Mouse (Mus musculus): ENCODE measurements around the gene Galk2. TPM values are rescaled to one million over a fixed set of nuclear protein-coding genes. Genes with fewer than 3 reads are reported as not detected.

Gene Galk2
- total RNA-seq, 1 experiment from 2014 or later = 102 TPM

DNA sequence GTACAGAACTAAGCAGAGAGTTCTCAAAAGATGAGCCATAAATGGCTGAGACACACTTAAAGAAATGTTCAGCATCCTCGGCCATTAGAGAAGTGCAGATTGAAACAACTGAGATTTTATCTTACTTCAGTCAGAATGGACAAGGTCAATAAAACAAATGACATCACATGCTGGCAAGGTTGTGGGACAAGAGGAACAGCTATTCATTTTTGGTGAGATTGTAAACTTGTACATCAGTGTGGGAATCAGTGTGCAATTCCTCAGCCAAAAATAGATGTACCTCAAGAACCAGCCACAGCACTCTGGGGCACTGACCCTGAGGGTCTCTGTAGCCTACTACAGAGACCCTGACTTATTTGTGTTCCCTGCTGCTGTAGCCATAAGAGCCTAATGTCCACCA is 84.4 kb downstream of the Galk2 start:
- no peak for DNase-seq

DNA sequence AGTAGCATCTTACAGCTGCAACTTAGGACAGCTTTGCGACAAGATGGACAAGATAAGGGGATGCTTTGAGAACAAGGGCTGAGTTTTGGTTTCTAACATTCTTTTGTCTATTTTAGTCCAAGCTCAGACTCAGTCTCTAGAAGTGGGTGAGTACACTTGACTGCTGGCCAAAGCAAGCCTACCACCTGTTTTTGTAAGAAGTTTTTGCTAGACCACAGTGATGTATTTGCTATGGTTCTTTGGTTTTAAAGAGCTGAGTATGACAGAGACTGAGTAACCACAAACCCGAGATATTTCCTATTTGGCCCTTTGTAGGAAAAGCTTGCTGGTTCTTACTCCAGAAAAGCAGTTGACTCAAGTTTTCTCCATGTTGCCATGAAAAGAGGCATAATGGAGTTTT is 89.3 kb downstream of the Galk2 start:
- DNase-seq = no peak

DNA sequence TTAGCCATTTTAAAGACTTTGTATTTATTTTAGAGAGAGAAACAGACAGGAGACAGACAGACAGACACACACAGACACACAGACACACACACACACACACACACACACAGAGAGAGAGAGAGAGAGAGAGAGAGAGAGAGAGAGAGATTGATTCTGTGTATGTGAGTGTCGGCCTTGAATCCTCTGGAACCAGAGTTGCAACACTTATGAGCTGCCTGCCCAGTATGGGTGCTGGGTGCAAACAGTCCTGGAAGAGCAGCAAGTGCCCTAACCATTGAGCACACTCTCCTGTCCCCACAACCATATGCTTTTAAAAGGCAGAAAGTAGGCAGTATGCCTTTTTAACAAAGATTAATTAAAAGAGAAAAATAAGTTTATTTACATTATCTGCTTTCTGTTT is 109.9 kb downstream of the Galk2 start:
- no peak for DNase-seq

- DNase-seq = no peak
Observed at GRCm38 (mm10) chr2:125973207-125973606, 114.3 kb downstream of the Galk2 start.

GRCm38 (mm10) chr2:125975206-125975605 is 116.3 kb downstream of the Galk2 start:
- DNase-seq = no peak

DNA sequence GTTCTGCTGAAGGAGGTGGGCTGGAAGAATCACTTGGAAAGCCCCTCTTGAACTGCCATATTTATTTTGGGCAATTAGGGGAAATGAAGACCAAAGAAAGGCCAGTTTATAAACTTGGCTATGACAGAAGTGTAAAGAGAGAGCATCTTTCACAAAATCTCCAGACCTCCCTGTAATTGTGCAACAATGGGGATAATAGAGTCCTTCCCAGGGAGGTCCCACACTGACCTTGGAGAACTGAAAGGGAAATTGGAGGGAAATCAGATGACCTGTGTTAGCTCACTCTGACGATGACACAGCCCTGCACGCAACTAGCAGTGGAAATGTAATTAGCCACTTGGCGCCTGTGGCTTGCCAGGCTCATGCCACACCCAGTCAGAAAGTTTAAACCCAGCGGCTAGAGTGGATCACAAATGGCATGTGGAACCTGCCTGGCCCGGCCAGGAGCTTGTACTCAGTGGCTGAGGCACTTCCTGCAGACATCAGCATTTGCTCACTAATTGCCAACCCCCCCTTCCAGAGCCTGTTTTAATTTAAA is 117.0 kb downstream of the Galk2 start:
- no peak for DNase-seq

GRCm38 (mm10) chr2:126002291-126002690 is 143.4 kb downstream of the Galk2 start:
- DNase-seq = no peak

GRCm38 (mm10) chr2:126006088-126006487 is 147.2 kb downstream of the Galk2 start:
- DNase-seq = peak; percentile 59

DNA sequence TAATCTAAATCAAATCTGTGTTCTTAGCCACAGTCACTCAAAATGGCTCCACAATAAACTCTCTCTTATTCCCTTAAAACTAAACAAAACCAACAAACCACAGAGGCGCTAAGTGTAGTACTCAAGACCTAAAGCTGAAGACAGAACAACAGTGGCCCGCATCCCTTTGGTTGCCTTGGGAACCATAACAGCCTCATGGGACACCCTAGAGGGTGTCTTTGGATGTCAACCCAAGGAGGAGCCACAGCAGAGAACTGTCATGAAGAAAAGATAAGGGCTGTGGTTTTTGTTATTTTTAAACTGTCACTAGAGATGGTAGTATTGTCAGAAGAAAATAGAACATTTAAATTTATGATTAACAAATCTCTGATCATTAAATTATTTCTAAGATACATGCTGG is 147.8 kb downstream of the Galk2 start:
- no peak for DNase-seq

DNA sequence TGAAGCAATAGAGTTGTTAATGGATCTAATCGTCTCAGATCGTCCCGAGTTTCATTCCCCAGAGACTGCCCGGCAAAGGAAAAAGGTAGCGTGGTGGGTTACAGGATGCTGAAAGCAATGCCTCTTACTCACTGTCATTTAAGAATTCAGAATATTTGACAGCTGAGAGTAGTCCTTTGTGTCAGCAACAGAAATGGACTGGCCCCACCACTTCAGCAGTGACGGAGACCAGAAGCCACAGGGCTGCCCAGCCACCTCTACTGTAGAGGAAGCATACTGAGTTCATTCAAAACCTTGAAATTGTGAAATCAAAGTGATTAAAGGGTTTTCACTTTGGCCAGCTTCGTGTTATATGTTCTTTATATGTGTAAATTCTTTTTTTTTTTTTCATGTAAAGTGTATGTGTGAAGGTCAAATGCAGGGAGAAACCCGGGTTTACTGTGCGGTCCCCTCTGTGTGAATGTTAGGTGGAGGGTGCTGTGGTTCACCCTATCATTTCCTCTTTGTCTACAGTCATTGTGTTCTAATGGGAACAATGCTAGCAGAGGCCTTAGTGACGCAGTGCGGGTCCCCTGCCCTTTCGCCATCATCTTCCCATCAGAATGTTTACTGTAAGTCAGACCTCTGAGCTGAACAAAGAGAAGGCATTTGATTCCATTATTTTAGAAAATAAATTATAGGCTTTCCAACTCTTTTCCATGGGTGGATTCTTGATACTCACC is 156.2 kb downstream of the Galk2 start:
- DNase-seq = no peak

- DNase-seq = no peak
Observed at GRCm38 (mm10) chr2:126015763-126016473, 157.0 kb downstream of the Galk2 start.

- no peak for DNase-seq
Observed at GRCm38 (mm10) chr2:126031186-126031900, 172.4 kb downstream of the Galk2 start.

DNA sequence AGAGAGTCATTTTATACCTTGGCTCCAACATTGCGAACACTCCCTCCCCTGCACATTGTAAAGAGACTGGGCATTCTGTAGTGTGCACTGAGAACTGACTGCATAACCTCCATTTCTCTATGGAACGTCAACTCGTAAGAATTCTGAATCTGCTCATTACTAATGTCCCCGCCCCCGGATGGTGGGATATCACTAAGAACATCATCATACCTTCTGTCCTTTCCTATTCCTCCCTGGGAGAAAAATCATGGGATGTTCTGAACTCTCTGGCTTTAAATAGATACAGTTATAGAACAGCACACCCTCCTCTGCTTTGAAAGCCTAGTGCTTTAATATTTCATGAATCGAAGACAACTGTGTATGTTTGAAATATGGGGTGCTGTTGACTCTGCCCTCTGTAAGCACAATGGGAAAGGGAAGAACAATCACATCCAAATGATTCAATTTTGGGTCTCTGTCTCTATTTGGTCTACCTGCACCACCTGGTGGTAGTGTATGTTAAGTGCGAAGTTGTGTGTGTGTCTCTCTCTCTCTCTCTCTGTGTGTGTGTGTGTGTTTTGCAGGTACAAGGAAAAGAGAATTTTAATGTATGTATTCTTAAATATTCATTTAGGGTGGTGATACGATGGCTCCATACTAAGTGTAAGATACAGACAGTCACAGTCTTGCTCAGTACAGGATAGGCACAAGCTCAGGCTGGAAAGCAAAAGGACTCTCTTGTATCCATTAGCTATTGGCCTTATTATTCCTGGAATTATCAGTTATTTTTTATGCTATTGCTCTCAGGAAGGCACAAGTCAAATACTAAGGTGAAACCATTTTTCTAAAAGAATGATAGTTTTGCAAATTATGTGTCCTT is 174.4 kb downstream of the Galk2 start:
- peak; percentile 20 for DNase-seq

Other genes starting within 250 kb of the Galk2 start
- 5.1 TPM in 2 replicates for gene Cep152, start 234.0 kb upstream of the Galk2 start, total RNA-seq (2021)
- 104 and 123 TPM in 2 replicates for gene Eid1, start 186.0 kb upstream of the Galk2 start, total RNA-seq (2021)
- 3.3 and 3.4 TPM in 2 replicates for gene Shc4, start 135.0 kb upstream of the Galk2 start, total RNA-seq (2021)
- gene Secisbp2l, start 76.2 kb upstream of the Galk2 start, total RNA-seq (2021) = 62.2 and 73.1 TPM in 2 replicates
- gene Cops2, start within 50 bp of the Galk2 start, total RNA-seq (2021) = 128 and 139 TPM in 2 replicates
- gene Fgf7, start 175.5 kb downstream of the Galk2 start, total RNA-seq (2021) = 0.61 and 0.62 TPM in 2 replicates

Data from adrenal gland, postnatal 25 days (tissue).